Mouse (Mus musculus) ES-E14 (cell line): Measurements from ENCODE around the gene Irf2bp2.

ENCODE experiments used
- ZC3H11A ChIP-seq: IDR thresholded peaks from 2 replicates; pipeline ENCODE4 v1.6.1; 2012; ENCODE audit warnings: low read depth, mild to moderate bottlenecking, inconsistent platforms, low read length, borderline replicate concordance
- ZNF384 ChIP-seq: IDR thresholded peaks from 2 replicates; pipeline ENCODE4 v1.6.1; 2012; ENCODE audit warnings: low read depth, low read length, inconsistent platforms

DNA sequence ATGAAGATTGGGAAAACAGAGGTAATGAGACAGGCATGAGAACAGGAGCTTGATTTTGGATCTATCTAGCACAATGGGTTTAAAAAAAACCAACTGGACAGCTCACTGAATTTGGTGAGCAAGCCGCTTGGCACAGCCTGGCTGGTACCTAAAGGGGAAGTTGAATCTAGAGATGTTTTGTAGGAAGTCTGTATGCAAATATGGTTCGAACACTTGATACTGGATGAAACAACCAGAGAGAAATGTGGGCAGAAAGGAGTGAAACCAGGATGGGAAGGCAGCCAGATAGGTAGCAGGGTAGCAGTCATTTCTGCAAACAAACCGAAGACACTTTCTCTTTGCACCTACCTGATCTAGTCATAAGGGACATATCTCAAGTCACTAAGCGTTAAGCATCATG is 13.0 kb downstream of the Irf2bp2 start:
- TF ChIP-seq ZC3H11A (no peak), ZNF384 (no peak)
